Mouse (Mus musculus): Measurements from ENCODE around the gene Ssh2.

GRCm38 (mm10) chr11:77239658-77240345, 23.7 kb downstream of the Ssh2 start:
- TF ChIP-seq CTCF (IDR thresholded peaks at IDR 0.05; ENCODE audit: borderline replicate concordance, insufficient read depth, low read length) (no peak), POLR2A (IDR thresholded peaks at IDR 0.05; ENCODE audit: low read depth, low read length) (no peak)
